Mouse (Mus musculus) heart, adult 9 months (tissue): Measurements from ENCODE around the gene Tc2n.
A peak's percentile ranks its signal among the peaks of the same experiment; 100 is the strongest.
"Not testable (repeated sequence)": the region's sequence is repeated elsewhere in the genome, so short reads cannot be mapped to it uniquely, and the experiment has no call there.

Experiments used
- DNase-seq, 2 experiments: peaks; one replicate each; pipeline ENCODE4 v3.0.0; 2022; ENCODE audit warnings: low spot score in 2 of 2

Gene Tc2n

DNA sequence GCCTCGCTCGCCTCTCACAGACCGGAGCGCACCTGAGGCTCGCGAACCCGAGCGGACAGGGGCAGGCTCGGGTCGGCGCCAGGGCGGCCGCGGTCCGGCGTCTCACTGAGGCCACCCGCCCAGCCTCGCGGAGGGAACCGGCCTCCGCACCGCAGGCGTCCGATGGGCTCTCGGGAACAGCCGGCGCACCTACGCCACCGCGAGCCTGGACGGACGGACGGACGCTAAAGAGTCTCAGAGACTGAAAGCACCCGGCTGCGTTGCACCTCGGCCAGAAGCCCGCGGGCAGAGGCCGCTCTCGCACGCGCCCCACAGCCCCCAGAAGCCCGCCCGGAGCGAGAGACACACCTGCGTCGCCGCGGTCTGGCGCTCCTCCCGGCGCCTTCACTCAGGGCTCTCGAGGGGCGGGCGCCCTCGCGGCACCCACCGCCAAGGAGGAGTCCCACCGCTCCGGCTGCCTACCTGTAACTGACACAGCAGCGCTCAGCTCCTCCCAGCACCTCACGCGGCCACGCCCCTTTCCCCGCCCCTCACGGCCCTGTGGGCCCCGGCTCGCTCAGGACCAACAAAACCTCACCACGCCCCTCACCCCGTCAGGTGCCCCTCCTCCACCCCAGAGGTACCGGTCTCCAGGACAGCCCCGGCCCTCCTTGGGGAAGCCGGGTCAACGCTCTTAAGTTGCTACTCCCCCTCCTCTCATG is at the start of gene Tc2n:
Gene Tc2n, minus strand, starts transcription at position 470 of the 701 bp plus-strand sequence.
- DNase-seq = peak; percentile 17 to 39

DNA sequence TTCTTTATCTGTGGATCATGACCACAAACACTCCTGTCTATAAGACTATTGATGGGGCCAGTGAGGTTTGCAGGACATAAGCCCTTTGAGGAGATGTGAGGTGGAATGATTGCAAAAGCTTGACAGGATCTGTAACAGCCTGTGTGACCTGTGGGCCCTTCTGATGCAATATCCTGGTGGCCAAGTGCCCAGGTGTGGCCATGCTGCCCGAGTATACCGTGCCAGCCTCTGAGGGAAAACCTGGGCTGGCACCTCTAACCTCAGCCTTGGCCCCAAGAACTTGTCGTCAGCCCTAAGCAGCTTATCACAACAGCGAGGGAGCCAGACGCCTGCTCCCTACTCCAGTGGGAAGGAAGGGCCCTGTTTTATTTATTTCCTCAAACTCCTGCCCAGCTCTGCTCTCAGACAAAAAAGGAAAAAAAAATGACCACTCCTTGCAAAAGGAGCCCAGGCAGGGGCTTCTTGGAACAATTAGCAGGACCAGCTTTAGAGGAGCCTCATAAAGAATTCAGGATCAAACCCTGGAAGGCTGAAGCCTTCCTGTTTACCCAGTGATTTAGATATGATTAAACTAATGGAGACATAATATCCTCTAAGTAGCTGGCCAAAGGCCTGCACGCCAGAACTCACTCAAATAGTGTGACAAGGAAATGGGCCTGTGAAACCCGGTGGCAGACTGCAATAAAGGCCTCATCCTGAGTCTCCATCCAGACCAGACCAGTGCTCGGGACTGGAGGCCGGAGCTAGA is 49.2 kb upstream of the Tc2n start:
- DNase-seq = peak; percentile 44 to 50

DNA sequence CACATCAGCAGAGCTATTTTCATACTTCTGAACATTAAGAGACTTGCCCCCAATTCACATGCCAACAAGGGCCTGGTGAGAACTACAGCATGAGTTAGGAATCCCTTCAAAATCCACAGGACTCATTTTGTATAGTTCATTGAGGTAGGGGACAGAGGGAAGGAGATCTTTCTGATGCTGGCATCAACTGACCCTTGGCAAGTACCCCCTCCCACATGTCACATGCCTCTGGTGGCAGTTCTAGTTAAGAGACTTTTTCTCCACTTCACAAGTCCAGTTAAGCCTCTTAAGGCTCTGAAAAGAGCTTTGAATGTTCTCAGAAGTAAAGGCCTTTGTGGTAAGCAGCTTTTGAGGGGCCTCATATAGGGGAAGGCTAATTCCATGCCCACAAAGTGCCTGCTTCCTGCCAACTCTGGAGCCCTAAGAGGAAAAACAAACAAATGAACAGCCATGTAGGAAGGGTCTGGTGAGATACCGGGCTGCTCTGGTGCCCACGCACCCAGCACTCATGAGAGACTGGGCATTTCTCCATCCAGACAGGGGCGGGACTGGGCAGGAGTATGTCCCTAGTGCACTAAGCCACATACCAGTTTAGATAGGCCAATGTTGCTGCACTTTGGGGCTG is 48.0 kb upstream of the Tc2n start:
- no peak for DNase-seq

DNA sequence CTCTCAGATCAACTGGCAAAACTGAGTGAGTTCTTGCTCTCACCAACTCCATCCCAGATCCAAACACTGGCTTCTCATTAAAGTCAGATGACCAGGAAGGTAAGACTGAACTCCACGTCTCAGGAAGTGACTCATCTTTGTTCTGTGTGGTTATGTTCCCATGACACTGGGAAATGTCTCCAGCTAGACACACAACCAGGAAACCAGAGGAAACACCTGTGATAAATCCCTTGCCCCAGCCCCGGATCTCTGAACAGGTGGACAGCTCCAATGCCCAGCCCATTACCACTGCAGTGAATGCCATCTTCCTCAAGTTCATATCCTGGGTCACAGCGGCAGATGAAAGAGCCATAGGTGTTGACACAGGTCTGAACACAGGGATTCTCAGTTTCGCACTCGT is 46.5 kb upstream of the Tc2n start:
- peak in 1 of 2 experiments; percentile 28 for DNase-seq

DNA sequence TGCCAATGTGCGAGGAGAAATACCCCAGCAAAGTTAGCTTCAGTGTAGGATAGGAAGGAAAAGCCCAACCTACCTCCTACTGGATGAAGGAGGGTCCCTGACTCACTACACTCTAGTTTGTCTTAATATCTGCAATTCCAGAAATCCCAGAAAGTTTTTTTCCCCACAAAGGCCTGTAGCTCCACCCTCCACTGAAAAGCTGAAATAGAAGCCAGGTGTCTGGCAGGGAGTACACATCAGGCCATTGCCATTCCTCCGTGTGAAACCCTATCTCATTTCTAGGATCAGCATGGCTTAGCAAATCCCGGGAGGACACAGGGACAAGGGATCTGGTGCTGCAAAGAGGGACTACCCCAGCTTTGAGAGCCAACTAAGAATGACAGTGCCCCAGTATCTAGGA is 44.7 kb upstream of the Tc2n start:
- no peak for DNase-seq

DNA sequence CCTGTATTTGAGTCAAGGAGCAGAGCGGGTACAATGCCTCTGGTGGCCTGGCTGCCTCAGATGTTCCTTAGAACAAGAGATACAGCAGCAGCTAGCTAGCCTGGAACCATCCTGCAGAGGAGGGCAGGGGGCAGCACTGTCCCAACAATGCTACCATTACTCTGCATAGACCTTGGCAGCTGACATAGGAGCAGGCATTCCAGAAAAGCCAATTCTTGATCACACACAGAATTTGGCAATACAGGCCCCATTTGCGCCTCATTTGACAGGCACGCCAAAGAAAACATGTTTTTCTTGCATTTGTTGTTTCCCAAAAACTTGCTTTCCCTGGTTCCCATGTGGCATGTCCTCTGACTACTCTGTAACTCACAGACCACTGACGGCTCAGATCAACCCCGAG is 43.7 kb upstream of the Tc2n start:
- peak; percentile 48 to 53 for DNase-seq

DNA sequence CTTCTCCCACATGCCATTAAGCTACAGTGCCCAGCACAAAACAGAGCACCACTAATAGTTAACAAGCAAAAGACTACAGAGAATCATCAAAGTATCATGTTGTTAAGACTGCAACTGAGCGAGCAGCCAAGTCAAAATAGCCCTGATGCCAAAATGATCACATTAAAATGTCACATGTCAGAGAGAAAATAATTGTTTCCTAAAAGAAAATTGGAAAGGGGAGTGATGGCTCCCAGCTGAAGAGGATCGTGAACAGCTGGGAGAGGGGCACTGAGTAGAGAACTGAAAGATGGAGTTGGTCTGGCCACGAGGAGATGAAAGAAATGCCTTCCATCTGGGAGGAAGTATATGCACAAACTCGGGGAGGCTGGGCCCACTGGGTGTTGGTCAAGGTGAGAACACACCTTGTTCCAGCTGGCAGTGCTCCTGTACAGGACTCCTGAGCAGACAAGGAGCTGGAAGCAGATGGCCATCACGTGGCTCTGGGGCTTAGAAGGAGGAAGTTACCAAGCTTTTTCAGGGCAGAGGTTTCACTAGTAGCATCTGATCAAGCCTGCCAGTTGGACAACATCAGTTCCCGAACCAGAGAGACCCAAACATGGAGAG is 41.2 kb upstream of the Tc2n start:
- DNase-seq = no peak

DNA sequence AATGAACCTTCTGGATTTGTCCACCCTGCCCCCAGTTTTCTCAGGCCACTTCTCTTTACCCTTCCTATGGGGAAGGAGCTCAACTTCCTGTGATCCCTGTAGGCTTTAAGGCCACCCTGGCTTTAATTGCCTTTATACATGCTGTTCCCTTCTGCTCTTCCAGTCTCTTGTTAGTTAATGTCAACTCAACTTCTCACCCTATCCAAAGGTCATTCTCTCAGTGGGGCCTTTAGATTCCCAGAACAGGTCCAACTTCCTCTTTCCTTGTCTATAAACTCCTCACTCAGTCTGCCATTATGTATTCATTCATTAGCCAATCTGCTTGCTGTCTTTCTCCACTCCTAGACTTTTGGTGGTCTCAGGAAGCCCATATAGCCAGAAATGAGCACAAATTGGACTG is 40.4 kb upstream of the Tc2n start:
- DNase-seq = no peak

DNA sequence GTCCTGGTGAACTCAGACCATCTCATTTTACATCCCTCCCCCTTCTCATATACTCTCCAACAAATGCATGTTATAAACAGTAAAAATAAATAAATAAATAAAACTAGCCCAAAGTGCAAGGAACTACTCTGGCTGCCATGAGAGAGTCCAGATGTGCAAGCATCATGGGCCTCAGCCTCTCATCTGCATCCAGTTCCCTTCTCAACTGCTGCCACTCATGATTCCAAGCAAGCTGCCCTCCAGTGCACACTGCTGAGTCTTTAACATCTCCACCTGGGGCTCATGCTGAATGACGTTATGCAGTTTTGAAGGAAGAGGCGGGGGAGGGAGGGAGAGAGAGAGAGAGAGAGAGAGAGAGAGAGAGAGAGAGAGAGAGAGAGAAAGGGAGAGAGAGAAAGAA is 24.1 kb upstream of the Tc2n start:
- no peak for DNase-seq

DNA sequence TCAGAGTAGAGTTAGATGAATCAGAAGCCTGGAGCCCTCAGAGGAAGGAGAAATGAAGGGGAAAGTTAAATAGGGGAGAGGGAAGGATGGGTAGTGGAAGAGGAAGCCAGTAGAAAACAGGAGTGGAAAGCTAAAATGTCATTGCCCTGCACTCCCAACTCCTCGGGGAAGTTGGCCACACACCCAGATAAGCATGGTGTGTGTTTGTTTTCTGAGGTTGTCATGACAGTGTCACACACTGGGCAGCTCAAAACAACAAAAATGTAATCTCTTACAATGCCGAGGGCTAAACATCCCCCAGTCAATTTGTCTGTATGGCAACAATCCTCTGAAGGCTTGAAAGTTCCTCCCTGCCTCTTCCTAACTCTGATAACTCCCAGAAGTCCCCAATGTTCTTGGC is 22.2 kb upstream of the Tc2n start:
- peak in 1 of 2 experiments; percentile 19 for DNase-seq

DNA sequence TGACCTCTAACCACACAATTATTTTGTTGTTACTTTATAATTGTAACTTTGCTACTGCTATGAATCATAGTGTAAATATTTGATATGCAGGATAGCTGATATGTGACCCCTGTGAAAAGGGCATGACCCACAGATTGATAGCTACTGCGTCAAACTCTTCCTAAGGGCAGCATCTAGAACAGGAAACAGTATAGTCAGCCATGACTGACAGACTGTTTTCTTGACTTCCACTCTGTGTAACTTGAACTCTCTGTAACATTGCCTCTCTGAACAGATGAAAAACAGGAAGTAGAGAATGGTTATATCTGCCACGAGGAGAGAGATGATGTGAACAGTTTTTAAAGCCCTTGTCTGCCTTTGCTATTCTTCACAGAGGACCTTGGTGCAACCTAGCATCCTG is 21.7 kb upstream of the Tc2n start:
- no peak for DNase-seq

DNA sequence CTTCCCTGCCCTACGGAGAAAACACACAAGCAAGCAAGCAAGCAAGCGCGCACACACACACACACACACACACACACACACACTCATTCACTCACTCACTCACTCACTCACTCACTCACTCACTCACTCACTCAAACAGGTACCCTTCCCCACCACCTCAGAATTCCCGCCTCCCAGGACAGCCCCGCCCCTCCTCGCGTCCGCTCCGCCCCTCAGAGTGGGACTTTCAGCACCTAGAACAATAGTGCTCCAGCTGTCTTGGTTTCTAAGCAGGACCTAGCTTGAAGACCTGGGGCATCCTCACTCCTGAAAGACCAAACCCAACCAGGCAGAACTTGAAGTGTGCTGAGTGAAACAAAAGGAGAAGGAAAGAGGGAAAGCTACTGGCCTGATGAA is 430 bp upstream of the Tc2n start:
- no peak for DNase-seq

DNA sequence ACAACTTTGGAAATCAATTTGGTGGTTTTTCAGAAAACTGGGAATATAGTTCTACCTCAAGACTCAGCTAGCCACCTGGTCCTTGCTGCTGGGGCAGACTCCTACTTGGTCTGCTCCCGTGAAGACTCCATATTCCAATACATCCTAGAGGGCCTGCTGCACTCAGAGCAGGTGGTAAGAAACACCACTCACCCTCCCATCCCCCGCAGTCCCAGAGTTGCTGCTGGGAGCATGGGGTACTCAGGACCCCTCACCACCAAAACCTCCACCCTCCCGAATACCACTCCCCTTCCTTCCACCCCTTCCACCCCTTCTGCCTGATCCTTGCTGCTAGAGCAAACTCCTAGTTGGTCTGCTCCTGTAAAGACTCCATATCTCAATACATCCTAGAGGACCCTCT is 19.1 kb downstream of the Tc2n start:
- no peak for DNase-seq

DNA sequence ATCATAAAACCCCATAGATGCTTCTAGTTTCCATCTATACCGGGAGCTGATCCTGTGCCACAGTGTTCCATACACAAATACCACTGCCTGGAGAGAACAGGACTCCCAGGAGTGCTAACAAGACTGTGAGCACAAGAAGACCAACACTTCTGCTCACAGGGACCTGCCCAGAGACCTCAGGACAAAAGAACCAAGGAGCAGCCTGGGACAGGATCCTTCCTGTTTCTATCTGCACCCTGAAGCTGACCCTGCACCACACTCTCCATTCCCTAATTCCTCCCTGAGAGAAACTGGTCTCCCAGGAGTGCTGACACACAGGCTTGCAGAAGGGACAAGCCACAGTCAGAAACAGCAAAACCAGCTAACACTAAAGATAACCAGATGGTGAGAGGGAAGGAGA is 21.8 kb downstream of the Tc2n start:
- DNase-seq = no peak

DNA sequence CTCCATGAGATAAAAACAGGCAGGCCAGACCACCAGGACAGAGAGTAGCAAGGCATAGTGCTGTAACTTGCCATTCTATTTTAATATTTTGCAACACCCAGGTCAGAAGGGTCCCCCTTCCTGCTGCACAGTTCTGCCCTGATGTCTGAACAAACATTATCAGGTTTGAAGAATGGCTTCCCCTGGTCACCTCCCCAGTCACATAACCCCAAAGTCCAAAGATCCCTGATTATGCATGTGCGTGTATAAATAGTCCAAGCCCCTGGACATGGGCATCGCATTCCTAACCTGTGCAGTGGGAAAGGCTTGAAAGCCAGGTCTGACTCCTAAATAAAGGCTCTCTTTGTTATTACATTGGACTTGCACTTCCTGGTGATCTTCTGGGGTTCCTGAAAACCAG is 37.8 kb downstream of the Tc2n start:
- DNase-seq = no peak

DNA sequence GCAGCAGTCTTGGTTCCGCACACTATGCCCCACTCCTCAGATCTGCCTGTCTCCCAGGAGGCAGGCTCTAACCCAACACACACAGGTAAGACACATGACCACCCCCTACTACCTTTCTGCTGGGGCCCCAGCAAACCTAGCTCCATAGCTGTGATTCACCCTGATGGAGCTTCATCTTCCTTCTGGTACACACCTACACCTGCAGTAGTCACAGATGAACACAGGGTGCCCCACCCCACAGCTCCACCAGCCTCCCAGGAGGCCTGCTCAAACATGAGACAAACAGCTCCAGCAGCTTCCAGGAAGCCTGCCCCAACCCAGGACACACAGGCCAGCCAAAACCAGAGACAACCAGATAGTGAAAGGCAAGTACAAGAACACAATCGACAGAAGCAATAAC is 50.8 kb downstream of the Tc2n start:
- DNase-seq = no peak

DNA sequence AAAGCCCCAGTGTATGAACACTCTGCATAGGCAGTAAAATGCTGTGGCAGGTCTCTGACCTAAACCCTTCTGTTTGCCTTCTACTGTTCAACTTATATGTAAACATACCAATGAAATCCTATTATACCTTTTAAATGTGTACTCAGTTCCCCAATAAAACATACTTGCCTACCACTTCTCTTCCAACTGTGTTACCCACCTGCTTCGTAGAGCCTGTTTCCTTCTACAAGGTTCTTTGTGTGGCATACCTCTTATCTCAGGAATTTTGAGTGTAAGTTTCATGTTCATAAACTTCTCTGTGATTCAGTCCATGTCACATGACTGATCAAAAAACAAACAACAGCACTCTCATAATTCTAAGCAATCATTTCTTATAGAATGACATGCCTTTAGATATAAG is 85.2 kb downstream of the Tc2n start:
- DNase-seq = no peak

DNA sequence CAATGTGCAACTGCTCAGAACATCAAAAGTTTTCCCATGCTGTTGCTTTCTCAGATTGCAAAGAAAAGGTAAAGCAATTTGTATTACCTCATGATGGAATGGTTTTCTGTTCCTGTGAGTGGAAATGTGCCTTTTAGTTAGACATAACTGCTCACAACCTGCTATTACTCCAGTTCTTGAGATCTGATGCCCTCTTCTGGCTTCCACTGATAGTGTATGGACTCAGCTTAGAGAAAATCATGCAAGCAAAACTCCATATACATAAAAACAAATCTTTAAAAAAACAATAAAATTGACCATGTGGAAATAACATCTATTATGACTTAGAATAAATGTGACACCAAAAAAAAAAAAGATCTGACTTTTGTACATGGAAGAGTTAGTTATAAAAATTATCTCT is 111.7 kb downstream of the Tc2n start:
- not testable (repeated sequence) for DNase-seq
